In genomic region chr17:93158280-93158851, GRCm38 (mm10) we compare ENCODE assay signal across 8 mouse cellular contexts. TPM values are rescaled to one million over a fixed set of nuclear protein-coding genes. Genes with fewer than 3 reads are reported as not detected.
DNase-seq lines count a peak whose midpoint lies in the region; ATAC-seq and TF ChIP-seq lines count a peak whose summit lies in the region.

No protein-coding gene starts in this region.

- H3K79me2 ChIP-seq in C2C12 (ENCODE audit: control insufficient read depth, insufficient read depth) = no peaks in the 10 kb centered on the region

- no peaks in the 10 kb centered on the region for H3K9me3 ChIP-seq in forebrain, embryonic 16.5 days (ENCODE audit: control insufficient read depth, low read length)
- H3K9me3 ChIP-seq in lung, postnatal 0 days (ENCODE audit: low read length) = no peaks in the 10 kb centered on the region

- H3ac ChIP-seq in C2C12 (ENCODE audit: control insufficient read depth, insufficient read length, low read depth) = no peak overlapping the region

- H3K4me2 ChIP-seq in forebrain, embryonic 16.5 days (ENCODE audit: low read length) = no peak overlapping the region
- H3K4me2 ChIP-seq in lung, postnatal 0 days (replicated peaks; ENCODE audit: low read depth, low read length) = no peak overlapping the region

- no peak overlapping the region for H3K27ac ChIP-seq in forebrain, embryonic 16.5 days (ENCODE audit: low read length)
- H3K27ac ChIP-seq in lung, postnatal 0 days (ENCODE audit: low read length) = no peak overlapping the region

- no peaks in the 10 kb centered on the region for H3K4me1 ChIP-seq in forebrain, embryonic 16.5 days (replicated peaks; ENCODE audit: control insufficient read depth, insufficient read depth, low read length)
- no peaks in the 10 kb centered on the region for H3K4me1 ChIP-seq in lung, postnatal 0 days (ENCODE audit: insufficient read depth, low read depth, low read length)

- TF ChIP-seq CTCF in C2C12 (IDR thresholded peaks at IDR 0.05; ENCODE audit: control insufficient read depth, insufficient read depth, insufficient read length) = peak; percentile 48
- TF ChIP-seq CTCF in lung, postnatal 0 days (IDR thresholded peaks at IDR 0.05) = peak; percentile 74

- ATAC-seq in forebrain, embryonic 16.5 days = peak; percentile 71
- no peak for ATAC-seq in lung, postnatal 0 days

- no peak overlapping the region for H3K4me3 ChIP-seq in C2C12 (ENCODE audit: insufficient read depth, poor library complexity, severe bottlenecking)
- H3K4me3 ChIP-seq in forebrain, embryonic 16.5 days (replicated peaks; ENCODE audit: low read length) = no peak overlapping the region
- H3K4me3 ChIP-seq in lung, postnatal 0 days (ENCODE audit: low read depth, low read length) = no peak overlapping the region

- peak; percentile 44 for DNase-seq in ES-CJ7 (ENCODE audit: low read depth, low spot score)
- peak; percentile 29 for DNase-seq in c-Kit-positive CD71-positive TER-119-positive erythroid progenitor cells, embryonic 14.5 days (ENCODE audit: low spot score)
- DNase-seq in large intestine, adult 2 months (ENCODE audit: low read depth, low spot score) = peak; percentile 1
- peak; percentile 50 for DNase-seq in lung, postnatal 0 days (ENCODE audit: low spot score)
- DNase-seq in retina, embryonic 14.5 days (ENCODE audit: low spot score) = peak; percentile 88
- DNase-seq in spleen, adult 12 weeks (ENCODE audit: low spot score) = no peak

- no peaks in the 10 kb centered on the region for H3K36me3 ChIP-seq in C2C12 (ENCODE audit: control insufficient read depth, insufficient read depth)
- no peaks in the 10 kb centered on the region for H3K36me3 ChIP-seq in forebrain, embryonic 16.5 days (ENCODE audit: control insufficient read depth, insufficient read depth)
- H3K36me3 ChIP-seq in lung, postnatal 0 days (ENCODE audit: insufficient read depth, low read length) = no peaks in the 10 kb centered on the region

- H3K9ac ChIP-seq in forebrain, embryonic 16.5 days (replicated peaks; ENCODE audit: low read depth, low read length) = no peak overlapping the region
- no peak overlapping the region for H3K9ac ChIP-seq in lung, postnatal 0 days (replicated peaks; ENCODE audit: low read depth)

- H3K79me3 ChIP-seq in C2C12 (ENCODE audit: low read depth) = no peaks in the 10 kb centered on the region

- no peak for TF ChIP-seq EP300 in lung, postnatal 0 days (IDR thresholded peaks at IDR 0.05)

- H3K27me3 ChIP-seq in C2C12 (ENCODE audit: control insufficient read depth, insufficient read depth, insufficient read length) = no peaks in the 10 kb centered on the region
- no peaks in the 10 kb centered on the region for H3K27me3 ChIP-seq in forebrain, embryonic 16.5 days (replicated peaks; ENCODE audit: control insufficient read depth, insufficient read depth, low read length)
- H3K27me3 ChIP-seq in lung, postnatal 0 days (replicated peaks; ENCODE audit: insufficient read depth, low read length) = no peaks in the 10 kb centered on the region

- WGBS in forebrain, embryonic 16.5 days = 22% methylated on average over 1 of the region's 1 CpGs
- WGBS in large intestine, adult 2 months = 19% methylated on average over 1 of the region's 1 CpGs
- 26% methylated on average over 1 of the region's 1 CpGs for WGBS in lung, postnatal 0 days

TF ChIP-seq in C2C12, 6 proteins besides CTCF, POLR2A, EP300 and RAD21:
- no peak for TF ChIP-seq FOSL1 (IDR thresholded peaks at IDR 0.05; ENCODE audit: insufficient read depth, low read length, poor library complexity, severe bottlenecking)
- no peak for TF ChIP-seq CEBPB (IDR thresholded peaks at IDR 0.05; ENCODE audit: low read depth)
- no peak for TF ChIP-seq USF1 (IDR thresholded peaks at IDR 0.05; ENCODE audit: low read depth)
- no peak for TF ChIP-seq MYOD1 (IDR thresholded peaks at IDR 0.05; ENCODE audit: control insufficient read depth, insufficient read length, low read depth)
- TF ChIP-seq MYOG (IDR thresholded peaks at IDR 0.05; ENCODE audit: control insufficient read depth, extremely low read depth, insufficient read length) = no peak
- TF ChIP-seq MAX (IDR thresholded peaks at IDR 0.05) = no peak
TF ChIP-seq in C2C12: peak in this region for 0.

RNA-seq across cellular contexts. Expression of gene Adcyap1, which starts 40.5 kb away (rescaled TPM):
- polyA plus RNA-seq in C2C12 (2012; fragmentation: generic; extraction: Trizol) = 0.05 TPM
- polyA plus RNA-seq in forebrain, embryonic 16.5 days (2015; fragmentation: Nextera tagmentation; extraction: Ambion mirVana) = 10.2 and 12.3 TPM in 2 replicates
- 0.04 TPM in 2 replicates for polyA plus RNA-seq in large intestine, adult 2 months (2012; rRNA removed)
- polyA plus RNA-seq in lung, postnatal 0 days (2015; fragmentation: Nextera tagmentation; extraction: Ambion mirVana) = 0.17 and 0.20 TPM in 2 replicates
